Mouse (Mus musculus) stomach, embryonic 15.5 days (tissue): ENCODE results near the gene Gm13043. TPM values are rescaled to one million over a fixed set of nuclear protein-coding genes. Genes with fewer than 3 reads are reported as not detected.
"Not testable (repeated sequence)": the region's sequence is repeated elsewhere in the genome, so short reads cannot be mapped to it uniquely, and the experiment has no call there.

Experiments
- ATAC-seq: fragments of 200-750 bp; cut with Nextera tagmentation; 2 replicates; pipeline ENCODE4 v1.8.0; 2017; ENCODE audit warnings: low read depth, moderate number of reproducible peaks, moderate TSS enrichment; ENCODE audit not compliant: insufficient read depth, low FRiP score
- H3K27ac ChIP-seq: fragments of 300-500 bp; sonication (generic); 2 replicates; pipeline ENCODE4 v1.5.1; 2015; ENCODE audit warnings: mild to moderate bottlenecking, inconsistent platforms
- H3K27me3 ChIP-seq: fragments of 300-500 bp; sonication (generic); replicated peaks from 2 replicates; pipeline ENCODE4 v1.6.1; 2015; ENCODE audit warnings: inconsistent platforms
- H3K36me3 ChIP-seq: fragments of 300-500 bp; sonication (generic); 2 replicates; pipeline ENCODE4 v1.6.1; 2015; ENCODE audit warnings: inconsistent platforms
- H3K4me1 ChIP-seq: fragments of 300-500 bp; sonication (generic); 2 replicates; pipeline ENCODE4 v1.6.1; 2015; ENCODE audit warnings: inconsistent platforms
- H3K4me2 ChIP-seq: fragments of 300-500 bp; sonication (generic); 2 replicates; pipeline ENCODE4 v1.6.1; 2015; ENCODE audit warnings: mild to moderate bottlenecking, inconsistent platforms
- H3K4me3 ChIP-seq: fragments of 300-500 bp; sonication (generic); replicated peaks from 2 replicates; pipeline ENCODE4 v1.5.1; 2015; ENCODE audit warnings: inconsistent platforms
- H3K9ac ChIP-seq: fragments of 300-500 bp; sonication (generic); 2 replicates; pipeline ENCODE4 v1.6.1; 2015; ENCODE audit warnings: inconsistent platforms
- H3K9me3 ChIP-seq: fragments of 300-500 bp; sonication (generic); 2 replicates; pipeline ENCODE4 v1.6.1; 2016; ENCODE audit warnings: inconsistent platforms
- WGBS: fragments of 180-500 bp; shearing (Covaris S2); methylation state at CpG from one replicate; pipeline ENCODE4 v1.1.7; 2015; 5-methylcytosine and 5-hydroxymethylcytosine counted together
- polyA plus RNA-seq: library from polyadenylated mRNA; unstranded; fragments of >200 nt; fragmentation: Nextera tagmentation; extraction: Ambion mirVana; gene quantifications from 2 replicates; pipeline ENCODE4 v1.2.1, GENCODE M21; 2015

Gene Gm13043
- polyA plus RNA-seq = not detected in 2 replicates

DNA sequence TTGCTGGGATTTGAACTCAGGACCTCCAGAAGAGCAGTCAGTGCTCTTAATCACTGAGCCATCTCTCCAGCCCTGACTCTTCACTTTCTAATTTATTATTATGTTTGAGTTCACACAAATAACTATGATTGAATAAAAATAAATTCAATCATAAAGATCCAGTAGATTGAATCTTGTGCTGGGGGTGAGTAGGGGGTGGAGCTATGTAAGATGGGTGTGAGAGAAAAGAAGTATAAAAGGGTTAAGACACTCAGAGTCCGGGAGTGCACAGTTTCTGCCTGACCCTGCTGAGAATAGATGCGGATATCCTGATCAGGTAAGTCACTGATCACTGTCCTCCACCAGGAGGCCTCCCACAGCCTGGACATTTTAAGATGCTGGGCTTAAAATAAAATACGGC, at the start of gene Gm13043:
Gm13043 (plus strand) TSS at position 301 of the 400 bp plus-strand sequence.
- Histone ChIP-seq H3K4me1 (no peaks in the 10 kb centered on the region), H3K27ac (no peak within 1 kb of the TSS), H3K9ac (no peak within 1 kb of the TSS), H3K4me3 (no peak within 1 kb of the TSS), H3K9me3 (no peaks in the 10 kb centered on the region), H3K27me3 (no peaks in the 10 kb centered on the region), H3K36me3 (no peaks in the 10 kb centered on the region), H3K4me2 (no peak within 1 kb of the TSS)
- 87% methylated on average over 3 of the region's 3 CpGs for WGBS
- no peak for ATAC-seq

DNA sequence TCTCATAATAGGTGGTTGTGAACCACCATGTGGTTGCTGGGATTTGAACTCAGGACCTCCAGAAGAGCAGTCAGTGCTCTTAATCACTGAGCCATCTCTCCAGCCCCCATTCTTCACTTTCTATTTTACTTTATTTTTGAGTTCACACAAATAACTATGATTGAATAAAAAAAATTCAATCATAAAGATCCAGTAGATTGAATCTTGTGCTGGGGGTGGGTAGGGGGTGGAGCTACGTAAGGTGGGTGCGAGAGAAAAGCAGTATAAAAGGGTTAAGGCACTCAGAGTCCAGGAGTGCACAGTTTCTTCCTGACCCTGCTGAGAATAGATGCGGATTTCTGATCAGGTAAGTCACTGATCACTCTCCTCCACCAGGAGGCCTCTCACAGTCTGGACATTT, 24.5 kb downstream of the Gm13043 start, which contains the start of gene Gm13040:
Gm13040 (plus strand) TSS at position 301 of the 400 bp plus-strand sequence.
- not testable (repeated sequence) for H3K4me2 ChIP-seq, ATAC-seq, H3K27ac ChIP-seq, H3K9me3 ChIP-seq, H3K9ac ChIP-seq, H3K27me3 ChIP-seq, H3K36me3 ChIP-seq, H3K4me3 ChIP-seq, H3K4me1 ChIP-seq
- WGBS = no CpG with 5 or more reads among the region's 3 CpGs

GRCm38 (mm10) chr4:143551400-143551799, 40.3 kb downstream of the Gm13043 start, which contains the start of the genes BC080695 and Gm13057:
BC080695 (plus strand) TSS chr4:143551700.
Gm13057 (plus strand) TSS chr4:143551709.
- H3K4me2 ChIP-seq, H3K36me3 ChIP-seq, H3K9me3 ChIP-seq, H3K4me1 ChIP-seq, H3K9ac ChIP-seq, H3K27me3 ChIP-seq, H3K27ac ChIP-seq, H3K4me3 ChIP-seq, ATAC-seq: not testable (repeated sequence)
- no CpG with 5 or more reads among the region's 3 CpGs for WGBS

Other genes starting within 250 kb of the Gm13043 start
- gene Pdpn, start 211.8 kb upstream of the Gm13043 start, polyA plus RNA-seq = 27.4 and 29.7 TPM in 2 replicates
- 0.18 TPM in 1 of 2 replicates, not detected in the other for gene Lrrc38, start 161.6 kb upstream of the Gm13043 start, polyA plus RNA-seq
- not detected in 2 replicates for gene Pramel1, start 116.9 kb upstream of the Gm13043 start, polyA plus RNA-seq
- 14.6 and 15.3 TPM in 2 replicates for gene Pramef8, start 98.9 kb upstream of the Gm13043 start, polyA plus RNA-seq
- gene Oog4, start 61.0 kb upstream of the Gm13043 start, polyA plus RNA-seq = not detected in 2 replicates
- gene Gm13040, start 24.6 kb downstream of the Gm13043 start, polyA plus RNA-seq = not detected in 2 replicates
- not detected in 2 replicates for gene BC080695, start 40.4 kb downstream of the Gm13043 start, polyA plus RNA-seq
- gene Gm13057, start 40.4 kb downstream of the Gm13043 start, polyA plus RNA-seq = not detected in 2 replicates
- gene Gm13083, start 103.7 kb downstream of the Gm13043 start, polyA plus RNA-seq = not detected in 2 replicates
- not detected in 2 replicates for gene Gm13088, start 145.9 kb downstream of the Gm13043 start, polyA plus RNA-seq
- not detected in 2 replicates for gene Gm13089, start 191.4 kb downstream of the Gm13043 start, polyA plus RNA-seq
- gene Gm13078, start 208.1 kb downstream of the Gm13043 start, polyA plus RNA-seq = not detected in 2 replicates